Mouse (Mus musculus): ENCODE measurements around the gene Atxn7l1.

DNA sequence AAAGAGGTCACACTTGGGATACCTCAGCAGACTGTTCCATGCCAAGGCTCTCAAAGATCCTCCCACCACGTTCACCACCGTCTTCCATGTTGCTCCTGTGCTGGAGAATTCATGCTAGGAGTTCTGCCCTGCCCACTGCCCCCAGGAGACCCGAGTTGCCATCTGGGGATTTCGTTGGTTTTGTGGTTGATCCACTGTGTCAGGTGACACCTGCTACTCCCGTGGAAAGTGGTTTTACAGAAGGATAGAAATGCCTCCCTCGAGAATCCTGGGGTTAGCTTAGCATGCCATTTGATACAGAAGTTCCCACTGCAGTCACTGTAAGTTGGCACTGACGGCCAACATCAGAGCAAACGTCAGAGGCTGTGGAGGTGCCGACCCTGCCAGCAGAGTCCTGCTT, 177.9 kb downstream of the Atxn7l1 start:
- no peak for TF ChIP-seq TAL1 (IDR thresholded peaks at IDR 0.05; ENCODE audit: low read length)
- TF ChIP-seq GATA1 (IDR thresholded peaks at IDR 0.05; ENCODE audit: low read length): no peak

All from erythroblast, embryonic 14.5 days (primary cell).